Mouse (Mus musculus) kidney, adult 2 months (tissue): ENCODE results near the gene Mup16. TPM values are rescaled to one million over a fixed set of nuclear protein-coding genes. Genes with fewer than 3 reads are reported as not detected.
"Not testable (repeated sequence)": the region's sequence is repeated elsewhere in the genome, so short reads cannot be mapped to it uniquely, and the experiment has no call there.

Source experiments
- DNase-seq: peaks from one replicate; pipeline ENCODE4 v3.0.0; 2021
- H3K27ac ChIP-seq: fragments of 200-500 bp; 2 replicates; pipeline ENCODE4 v1.5.1; 2012; ENCODE audit warnings: low read depth, low read length, control low read depth, inconsistent platforms; ENCODE audit not compliant: insufficient read depth
- H3K27me3 ChIP-seq: fragments of 200-500 bp; replicated peaks from 2 replicates; pipeline ENCODE4 v1.6.1; 2012; ENCODE audit warnings: mild to moderate bottlenecking, moderate library complexity, low read length, inconsistent platforms; ENCODE audit not compliant: control insufficient read depth, insufficient read depth
- H3K36me3 ChIP-seq: fragments of 200-500 bp; 2 replicates; pipeline ENCODE4 v1.6.1; 2012; ENCODE audit warnings: mild to moderate bottlenecking, moderate library complexity, low read length, inconsistent platforms; ENCODE audit not compliant: control insufficient read depth, insufficient read depth
- H3K4me1 ChIP-seq: fragments of 200-500 bp; 2 replicates; pipeline ENCODE4 v1.6.1; 2011; ENCODE audit warnings: low read length; ENCODE audit not compliant: control insufficient read depth, insufficient read depth
- H3K4me3 ChIP-seq: fragments of 200-500 bp; 2 replicates; pipeline ENCODE4 v1.5.1; 2011; ENCODE audit warnings: mild to moderate bottlenecking, low read depth, low read length, control low read depth; ENCODE audit not compliant: insufficient read depth
- CTCF ChIP-seq: fragments of 200-500 bp; conservative IDR thresholded peaks from 2 replicates; pipeline ENCODE4 v1.5.1; 2011; ENCODE audit warnings: low read depth, mild to moderate bottlenecking, control low read depth, low read length, moderate library complexity, mixed read lengths; ENCODE audit not compliant: insufficient read depth, insufficient read length
- WGBS: fragments of 180-500 bp; shearing (Covaris S2); methylation state at CpG from one replicate; pipeline ENCODE4 v1.1.7; 2018; 5-methylcytosine and 5-hydroxymethylcytosine counted together
- polyA plus RNA-seq: library from polyadenylated mRNA; depleted of rRNA; stranded (reverse); fragments of >200 nt; gene quantifications from 2 replicates; pipeline ENCODE4 v1.2.3, GENCODE M21; 2012; rRNA removed

Mup16 gene
- not detected in 2 replicates for polyA plus RNA-seq

DNA sequence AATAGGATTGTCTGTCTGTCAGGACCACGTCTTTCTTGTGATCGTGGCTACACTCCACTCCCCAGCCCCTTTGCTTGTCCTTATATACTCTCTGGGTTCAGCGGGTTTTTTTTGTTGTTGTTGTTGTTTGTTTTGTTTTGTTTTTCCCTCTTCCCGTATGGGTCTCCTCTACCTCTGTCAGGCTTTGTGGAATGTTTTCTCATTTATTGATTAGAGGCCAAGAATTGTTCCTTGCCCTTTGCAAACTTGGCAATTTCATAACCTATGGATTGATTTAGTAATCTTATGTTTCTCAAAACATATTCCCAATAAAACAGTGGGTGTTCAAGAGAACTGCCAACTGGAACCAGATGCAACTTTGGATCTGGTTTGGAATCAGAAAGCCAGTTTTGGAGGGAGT, at the start of gene Mup16:
Gene Mup16 (minus strand): TSS at position 101 of the 400 bp plus-strand sequence.
- H3K4me3 ChIP-seq, H3K4me1 ChIP-seq, DNase-seq, H3K27me3 ChIP-seq, H3K27ac ChIP-seq, H3K36me3 ChIP-seq: not testable (repeated sequence)
- 74% methylated on average over 3 of the region's 4 CpGs for WGBS

DNA sequence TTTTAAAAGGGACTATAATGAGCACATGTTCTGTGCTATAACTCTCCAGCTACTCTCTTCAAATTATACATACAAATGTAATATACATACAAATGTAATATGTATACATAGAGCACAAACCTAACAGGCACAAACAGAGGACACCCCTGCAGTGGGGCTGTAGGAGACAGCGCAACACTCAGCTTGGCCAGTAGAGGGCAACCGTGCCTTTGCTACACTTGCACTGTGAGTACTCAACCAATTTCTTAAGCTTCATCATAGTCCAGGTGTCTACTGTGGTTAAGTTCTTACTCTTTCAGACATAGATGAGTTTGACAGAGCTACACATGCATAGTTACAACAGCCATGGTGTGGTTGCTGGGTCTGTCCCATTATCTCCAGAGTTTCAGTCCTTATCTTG, 36.6 kb upstream of the Mup16 start:
- not testable (repeated sequence) for H3K27me3 ChIP-seq, H3K4me3 ChIP-seq, H3K4me1 ChIP-seq, H3K27ac ChIP-seq, H3K36me3 ChIP-seq
- TF ChIP-seq CTCF = peak; percentile 41
- peak; percentile 63 for DNase-seq
- WGBS = 45% methylated on average over 2 of the region's 2 CpGs

Other genes with a start within 250 kb of the Mup16 start
- gene Mup14, start 215.5 kb downstream of the Mup16 start, polyA plus RNA-seq = 0.81 and 0.99 TPM in 2 replicates
- gene Mup15, start 79.8 kb downstream of the Mup16 start, polyA plus RNA-seq = not detected in 2 replicates
- gene Mup17, start 76.3 kb upstream of the Mup16 start, polyA plus RNA-seq = not detected in 2 replicates
- not detected in 2 replicates for gene Mup18, start 154.6 kb upstream of the Mup16 start, polyA plus RNA-seq